Mouse (Mus musculus) erythroblast, embryonic 14.5 days (primary cell): ENCODE measurements around the gene Klf7.

Experiments
- GATA1 ChIP-seq: IDR thresholded peaks from 2 replicates; pipeline ENCODE4 v1.6.1; 2012; ENCODE audit warnings: low read length, inconsistent platforms, mixed read lengths
- TAL1 ChIP-seq: IDR thresholded peaks from 3 replicates; pipeline ENCODE4 v1.6.1; 2012; ENCODE audit warnings: low read length, inconsistent platforms, mixed read lengths

- no peak for TF ChIP-seq GATA1
- no peak for TF ChIP-seq TAL1
Observed at GRCm38 (mm10) chr1:64038343-64038742, 83.7 kb downstream of the Klf7 start.
